Comparison of ENCODE assay signal across 11 mouse cellular contexts in genomic region chr14:23502236-23502790, GRCm38 (mm10).
DNase-seq lines count a peak whose midpoint lies in the region; ATAC-seq lines count a peak whose summit lies in the region.
"Had no signal": no experiment of that assay in that cellular context is flagged by ENCODE, and none has a peak within 500 bp of the region (broad histone marks: within the 10 kb centered on the region; RNA-seq: fewer than 3 reads in every experiment).

No protein-coding gene starts in this region.

- H3K4me1 ChIP-seq in forebrain, embryonic 15.5 days, result peaks cover 6% of the 10 kb centered on the region
- H3K4me1 ChIP-seq in forebrain, embryonic 10.5 days, result peaks cover 10% of the 10 kb centered on the region
- H3K4me1 ChIP-seq in limb, embryonic 10.5 days, result peaks cover 18% of the 10 kb centered on the region

- no peak overlapping the region for H3K4me2 ChIP-seq in forebrain, embryonic 15.5 days (replicated peaks)
- H3K4me2 ChIP-seq: intestine, embryonic 15.5 days; liver, embryonic 11.5 days had no signal

- no peak for DNase-seq in forebrain, embryonic 10.5 days (ENCODE audit: extremely low spot score, low spot score)
- DNase-seq in ovary, postnatal 36 days (ENCODE audit: low spot score), result peak; percentile 6
- DNase-seq in ovary, adult 18-20 months (ENCODE audit: low spot score), result no peak
- DNase-seq in heart, postnatal 14 days, result peak; percentile 6 to 31
- DNase-seq in limb, embryonic 10.5 days (ENCODE audit: low spot score), result peak; percentile 38
- DNase-seq in spleen, postnatal 36 days (ENCODE audit: low spot score in 2 of 2), result no peak

- H3K9ac ChIP-seq in forebrain, embryonic 15.5 days (replicated peaks), result no peak overlapping the region
- H3K9ac ChIP-seq: intestine, embryonic 15.5 days had no signal

- no peaks in the 10 kb centered on the region for H3K27me3 ChIP-seq in forebrain, embryonic 15.5 days
- no peaks in the 10 kb centered on the region for H3K27me3 ChIP-seq in forebrain, embryonic 10.5 days (ENCODE audit: poor library complexity, severe bottlenecking)
- H3K27me3 ChIP-seq in limb, embryonic 10.5 days (ENCODE audit: low read depth, poor library complexity, severe bottlenecking), result no peaks in the 10 kb centered on the region
- H3K27me3 ChIP-seq: intestine, embryonic 15.5 days had no signal

- no peak overlapping the region for H3K4me3 ChIP-seq in forebrain, embryonic 15.5 days
- H3K4me3 ChIP-seq in forebrain, embryonic 10.5 days, result no peak overlapping the region
- H3K4me3 ChIP-seq in limb, embryonic 10.5 days, result no peak overlapping the region
- H3K4me3 ChIP-seq: intestine, embryonic 15.5 days; myocyte had no signal

- H3K36me3 ChIP-seq in forebrain, embryonic 15.5 days, result no peaks in the 10 kb centered on the region
- no peaks in the 10 kb centered on the region for H3K36me3 ChIP-seq in forebrain, embryonic 10.5 days (replicated peaks)
- no peaks in the 10 kb centered on the region for H3K36me3 ChIP-seq in limb, embryonic 10.5 days
- H3K36me3 ChIP-seq: intestine, embryonic 15.5 days had no signal

- 22% methylated on average over 8 of the region's 8 CpGs for WGBS in forebrain, embryonic 15.5 days
- 52% methylated on average over 8 of the region's 8 CpGs for WGBS in forebrain, embryonic 10.5 days
- whole genome bisulfite sequencing in limb, embryonic 10.5 days, result 24% methylated on average over 8 of the region's 8 CpGs

- H3K9me3 ChIP-seq in forebrain, embryonic 15.5 days, result no peaks in the 10 kb centered on the region
- no peaks in the 10 kb centered on the region for H3K9me3 ChIP-seq in forebrain, embryonic 10.5 days
- no peaks in the 10 kb centered on the region for H3K9me3 ChIP-seq in limb, embryonic 10.5 days (replicated peaks)
- H3K9me3 ChIP-seq: intestine, embryonic 15.5 days had no signal

- intact Hi-C loops in heart, postnatal 14 days (cut with DNase I), result no loop called here

- ATAC-seq in forebrain, embryonic 15.5 days (replicated peaks), result peak; percentile 63; the same call in 1 of the 2 replicates
- no peak for ATAC-seq in CD4-positive, CD25-positive, alpha-beta regulatory T cell, adult 4 months
- ATAC-seq: intestine, embryonic 15.5 days had no signal

- no peak overlapping the region for H3K27ac ChIP-seq in forebrain, embryonic 15.5 days (replicated peaks)
- no peak overlapping the region for H3K27ac ChIP-seq in forebrain, embryonic 10.5 days
- peak overlapping the region; percentile 56; the same call in 1 of the 2 replicates for H3K27ac ChIP-seq in limb, embryonic 10.5 days
- H3K27ac ChIP-seq: intestine, embryonic 15.5 days had no signal

Comparison
In these comparisons a context has a peak if more than half of its experiments do, and no peak if none do; other contexts are left out.
1. DNase-seq: peak in ovary, postnatal 36 days (single experiment), heart, postnatal 14 days (2 of 2) and limb, embryonic 10.5 days (single experiment); none in forebrain, embryonic 10.5 days (single experiment), ovary, adult 18-20 months (single experiment) and spleen, postnatal 36 days (0 of 2).